Mouse (Mus musculus): ENCODE measurements around the gene Atp8a1.

DNA sequence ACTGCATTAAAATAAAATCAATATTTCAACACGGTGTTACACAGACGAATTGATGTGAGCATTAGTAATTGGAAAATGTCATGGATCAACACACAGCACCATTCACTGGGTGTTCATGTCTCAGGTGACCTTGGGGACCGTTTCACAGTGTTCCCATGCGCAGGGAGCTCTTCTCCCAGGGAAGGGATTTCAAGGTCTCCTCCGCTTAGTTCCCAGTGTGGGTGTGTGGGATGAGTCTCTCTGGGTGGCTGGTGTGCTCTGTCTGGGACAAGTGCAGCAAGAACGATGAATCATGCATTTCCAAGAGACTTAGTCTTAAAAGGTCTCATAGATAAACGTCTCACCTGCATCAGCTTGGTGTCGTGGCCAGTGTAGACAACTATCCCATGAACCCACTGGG, 78.5 kb downstream of the Atp8a1 start:
- TF ChIP-seq CTCF (IDR thresholded peaks at IDR 0.05; ENCODE audit: control insufficient read depth, insufficient read depth, insufficient read length) (no peak), USF1 (IDR thresholded peaks at IDR 0.05; ENCODE audit: low read depth) (no peak), MAX (IDR thresholded peaks at IDR 0.05) (no peak), MYOG (IDR thresholded peaks at IDR 0.05; ENCODE audit: control insufficient read depth, extremely low read depth, insufficient read length) (no peak), MYOD1 (IDR thresholded peaks at IDR 0.05; ENCODE audit: control insufficient read depth, insufficient read length, low read depth) (no peak)

Data from C2C12 (cell line).